Mouse (Mus musculus) CD4-positive naive resting alpha-beta T cell, adult 76 days (primary cell): ENCODE measurements around the gene H2-Eb2. TPM values are rescaled to one million over a fixed set of nuclear protein-coding genes. Genes with fewer than 3 reads are reported as not detected.

Experiments
- total RNA-seq: library from RNA; stranded (reverse); gene quantifications from one replicate; pipeline ENCODE4 v1.2.4, GENCODE M21; 2023

Gene H2-Eb2
- total RNA-seq: 3.8 TPM

DNA sequence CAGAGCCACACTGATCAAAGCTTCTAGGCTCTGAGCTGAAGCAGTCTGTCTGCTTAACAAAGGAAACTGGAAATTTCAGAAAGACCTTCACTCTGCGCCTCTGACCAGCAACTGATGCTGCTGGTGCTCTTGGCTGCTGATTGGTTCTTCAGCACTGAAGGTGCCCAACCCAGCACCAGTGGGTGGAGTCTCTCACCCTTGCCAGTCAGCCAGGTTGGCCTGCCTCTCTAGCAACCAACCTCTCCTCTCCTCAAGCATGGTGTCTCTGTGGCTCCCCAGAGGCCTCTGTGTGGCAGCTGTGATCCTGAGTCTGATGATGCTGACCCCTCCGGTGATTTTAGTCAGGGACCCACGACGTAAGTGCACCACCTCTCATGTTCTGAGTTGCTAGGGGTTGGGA, at the start of gene H2-Eb2:
H2-Eb2 (plus strand) TSS at position 230 of the 400 bp plus-strand sequence.

DNA sequence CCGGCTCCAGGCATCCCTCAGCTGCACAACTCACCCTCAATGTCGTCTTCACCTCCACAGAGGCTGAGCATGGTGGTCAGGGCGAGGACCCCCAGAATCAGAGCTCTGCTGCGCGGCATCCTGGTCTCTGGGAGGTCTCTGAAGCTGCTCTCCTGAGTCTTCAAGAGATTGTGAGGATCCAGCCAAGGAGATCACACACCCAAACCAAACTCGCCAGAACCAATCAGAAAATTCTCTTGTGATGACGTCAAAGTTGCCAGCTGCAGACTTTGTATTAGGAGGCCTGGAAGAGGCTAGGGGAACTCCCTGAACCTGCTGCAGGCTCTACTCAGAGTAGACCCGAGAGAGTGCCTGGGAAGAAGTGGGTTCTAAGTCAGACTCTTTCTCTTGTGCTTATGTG, 37.8 kb upstream of the H2-Eb2 start, which contains the start of gene H2-Aa:
H2-Aa (minus strand) TSS at position 176 of the 400 bp plus-strand sequence.

DNA sequence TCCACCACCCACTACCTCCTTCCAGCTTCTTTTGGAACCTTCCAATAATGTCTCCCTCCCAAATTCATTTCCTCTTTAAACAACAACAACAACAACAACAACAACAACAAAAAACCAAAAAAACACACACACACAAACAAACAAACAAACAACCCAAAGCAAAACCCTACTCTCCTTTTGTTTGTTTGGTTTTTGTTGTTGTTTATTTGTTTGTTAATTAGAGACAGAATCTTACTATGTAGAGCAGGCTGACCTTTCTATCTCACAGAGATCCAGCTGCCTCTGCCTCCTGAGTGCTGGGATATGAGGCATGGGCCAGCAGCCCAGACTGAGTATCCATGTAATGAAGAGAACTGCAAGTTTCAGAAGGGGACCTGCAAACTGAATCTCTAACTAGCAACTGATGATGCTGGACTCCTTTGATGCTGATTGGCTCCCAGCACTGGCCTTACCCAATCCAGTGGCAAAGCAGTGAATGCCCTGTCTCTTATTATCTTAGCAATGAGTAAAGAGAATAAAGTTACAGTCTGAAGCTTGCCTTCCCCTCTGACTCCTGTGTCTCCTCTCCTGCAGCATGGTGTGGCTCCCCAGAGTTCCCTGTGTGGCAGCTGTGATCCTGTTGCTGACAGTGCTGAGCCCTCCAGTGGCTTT, 20.0 kb upstream of the H2-Eb2 start, which contains the start of gene H2-Eb1:
H2-Eb1 (plus strand) TSS at position 488 of the 651 bp plus-strand sequence.

DNA sequence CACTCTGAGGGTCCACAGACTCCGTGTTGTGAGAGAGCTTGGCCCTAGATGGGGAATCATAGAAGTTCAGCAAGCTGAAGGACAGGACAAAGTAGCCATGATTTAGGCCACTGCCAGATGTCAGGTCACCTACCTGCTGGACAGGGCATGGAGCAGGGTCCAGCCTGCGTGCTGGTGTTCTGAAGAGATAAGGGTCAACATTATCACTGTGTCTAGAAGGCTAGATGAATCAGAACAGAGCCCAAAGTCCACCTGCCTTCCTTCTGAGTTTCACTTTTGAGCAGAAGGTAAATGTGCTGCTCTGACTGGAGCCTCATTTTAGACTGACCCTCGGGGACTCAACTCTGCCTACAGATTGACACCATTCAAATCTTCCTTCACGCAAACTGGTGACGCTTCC, 29.1 kb downstream of the H2-Eb2 start, which contains the start of gene Btnl2:
Btnl2 (plus strand) TSS at position 284 of the 400 bp plus-strand sequence.

DNA sequence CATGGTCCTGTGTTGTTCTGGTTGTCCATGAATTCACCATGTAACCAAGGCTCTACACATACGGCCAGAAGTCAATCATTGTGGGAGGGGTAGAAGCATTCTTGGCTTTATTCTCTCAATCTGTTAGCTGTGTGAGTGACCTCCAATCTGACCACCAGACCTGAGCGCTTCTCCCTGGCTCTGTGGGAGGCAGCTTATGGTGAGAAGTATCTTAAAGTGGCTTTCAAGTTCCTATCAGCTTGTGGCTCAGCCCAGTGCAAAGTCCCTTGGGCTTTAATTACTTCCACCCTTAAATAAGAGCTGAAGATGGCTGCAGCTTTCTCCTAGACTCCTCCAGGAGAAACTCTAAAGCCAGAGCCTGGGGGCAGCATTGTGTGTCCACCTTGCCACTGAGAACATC, 51.4 kb downstream of the H2-Eb2 start, which contains the start of gene Btnl1:
Btnl1 (plus strand) TSS at position 286 of the 400 bp plus-strand sequence.

Other genes starting within 250 kb of the H2-Eb2 start
- 18.9 TPM for gene H2-Oa, start 233.3 kb upstream of the H2-Eb2 start, total RNA-seq
- 66.2 TPM for gene H2-DMa, start 206.1 kb upstream of the H2-Eb2 start, total RNA-seq
- 332 TPM for gene Brd2, start 203.0 kb upstream of the H2-Eb2 start, total RNA-seq
- 84.4 TPM for gene H2-DMb2, start 182.4 kb upstream of the H2-Eb2 start, total RNA-seq
- gene H2-DMb1, start 172.6 kb upstream of the H2-Eb2 start, total RNA-seq: 38.3 TPM
- 157 TPM for gene Tap1, start 138.1 kb upstream of the H2-Eb2 start, total RNA-seq
- 98.4 TPM for gene Psmb9, start 137.9 kb upstream of the H2-Eb2 start, total RNA-seq
- gene Psmb8, start 127.9 kb upstream of the H2-Eb2 start, total RNA-seq: 178 TPM
- gene Tap2, start 122.1 kb upstream of the H2-Eb2 start, total RNA-seq: 125 TPM
- gene H2-Ob, start 86.8 kb upstream of the H2-Eb2 start, total RNA-seq: 105 TPM
- 370 TPM for gene H2-Ab1, start 68.0 kb upstream of the H2-Eb2 start, total RNA-seq
- gene H2-Aa, start 37.8 kb upstream of the H2-Eb2 start, total RNA-seq: 382 TPM
- 280 TPM for gene H2-Eb1, start 19.8 kb upstream of the H2-Eb2 start, total RNA-seq
- gene Btnl2, start 29.2 kb downstream of the H2-Eb2 start, total RNA-seq: 0.85 TPM
- 0.35 TPM for gene Btnl1, start 51.5 kb downstream of the H2-Eb2 start, total RNA-seq
- 4.0 TPM for gene BC051142, start 73.2 kb downstream of the H2-Eb2 start, total RNA-seq
- not detected for gene Btnl4, start 151.7 kb downstream of the H2-Eb2 start, total RNA-seq
- gene Btnl6, start 191.7 kb downstream of the H2-Eb2 start, total RNA-seq: not detected
- gene Notch4, start 238.6 kb downstream of the H2-Eb2 start, total RNA-seq: 0.38 TPM